Mouse (Mus musculus) naive thymus-derived CD4-positive, alpha-beta T cell, adult 2 months (primary cell): ENCODE results near the gene Srp9.

ENCODE experiments used
- DNase-seq: peaks from one replicate; pipeline ENCODE4 v3.0.0-alpha.2; 2011; ENCODE audit warnings: low read depth

The Srp9 gene

DNA sequence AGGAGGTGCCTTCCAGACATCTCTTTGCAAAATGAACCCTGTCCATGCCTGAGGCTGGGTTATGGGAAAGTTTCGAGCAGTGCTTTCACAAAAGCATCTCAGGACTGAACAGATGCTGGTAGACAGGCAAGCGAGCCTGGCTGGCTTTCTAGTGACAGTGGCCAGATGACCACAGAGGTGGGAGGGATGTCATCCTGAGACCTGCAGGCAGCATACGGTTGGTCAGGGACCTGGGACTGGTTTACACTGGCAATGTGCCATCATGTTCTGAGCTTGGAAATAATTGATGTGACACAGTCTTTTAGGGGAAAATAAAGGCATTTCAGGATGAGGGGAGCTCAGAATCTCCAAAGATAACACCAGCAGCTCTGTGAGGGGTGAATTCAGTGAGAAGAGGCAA lies 19.5 kb upstream of the Srp9 start:
- DNase-seq: no peak

DNA sequence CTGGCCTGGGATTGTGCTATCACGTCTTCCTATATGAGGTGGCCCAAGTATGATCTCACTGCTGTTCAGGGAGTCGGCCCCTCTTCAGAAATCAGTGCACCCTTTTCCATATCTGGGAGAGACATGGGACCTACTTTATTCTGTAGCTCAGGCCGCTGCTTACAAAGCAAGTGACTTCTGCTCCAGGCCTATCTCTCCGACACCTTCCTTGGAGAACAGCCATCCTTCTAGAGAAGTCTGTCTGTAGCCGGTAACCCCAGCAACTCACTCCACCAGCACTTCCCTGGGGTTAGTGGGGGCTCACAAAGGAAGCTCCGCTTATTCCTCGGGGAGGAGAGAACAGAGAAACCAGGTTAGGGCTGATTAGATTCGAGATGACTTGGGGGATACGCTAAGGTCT lies 17.3 kb upstream of the Srp9 start:
- DNase-seq: no peak

DNA sequence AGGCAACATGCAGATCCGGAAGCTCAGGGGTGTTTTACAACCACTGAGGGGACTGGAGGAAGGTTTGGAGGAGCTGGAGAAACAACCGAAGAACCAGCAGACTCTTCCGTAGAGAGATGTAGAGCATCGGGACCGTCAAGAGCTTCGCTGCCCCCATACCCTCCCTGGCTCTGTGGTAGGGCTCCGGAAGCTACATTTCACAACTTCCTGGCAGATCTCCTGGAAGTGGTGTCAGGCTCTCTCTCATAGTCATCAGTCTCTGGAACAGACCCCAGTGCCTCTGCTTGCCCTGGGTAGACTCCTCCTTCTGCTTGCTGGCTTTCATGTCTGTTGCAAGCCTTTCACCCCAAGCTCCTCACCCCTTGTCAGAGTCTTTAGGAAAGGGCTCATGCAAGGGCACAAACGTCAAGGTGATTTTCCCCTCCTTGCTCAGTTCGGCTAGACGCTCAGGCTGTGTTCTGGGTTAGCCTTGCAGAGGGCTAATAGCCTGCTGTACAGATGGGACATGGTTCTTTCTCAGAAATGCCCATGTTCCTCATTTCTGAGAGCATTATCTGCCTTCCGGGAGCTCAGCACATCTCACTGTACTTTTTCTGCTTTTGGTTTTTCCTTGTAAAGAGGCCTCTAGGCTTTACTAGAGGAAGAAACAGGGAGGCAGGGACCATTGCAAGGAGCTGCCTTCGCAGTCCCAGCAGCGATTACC lies 16.0 kb upstream of the Srp9 start:
- peak; percentile 29 for DNase-seq

DNA sequence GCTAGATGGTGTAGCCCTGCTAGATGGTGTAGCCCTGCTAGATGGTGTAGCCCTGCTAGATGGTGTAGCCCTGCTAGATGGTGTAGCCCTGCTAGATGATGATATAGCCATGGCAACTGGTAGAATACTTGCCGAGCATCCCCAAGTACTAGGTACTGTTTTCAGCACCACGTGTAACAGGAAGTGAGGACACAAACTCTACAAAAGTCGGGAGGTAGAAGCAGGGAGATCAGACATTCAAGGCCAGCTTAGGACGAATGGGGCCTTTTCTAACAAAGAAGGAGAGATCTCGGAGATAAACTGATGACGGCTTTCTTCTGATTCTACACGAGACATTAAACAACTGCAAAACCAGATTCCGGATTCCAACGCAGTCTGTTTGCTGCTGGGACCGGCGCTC lies 14.4 kb upstream of the Srp9 start:
- no peak for DNase-seq

DNA sequence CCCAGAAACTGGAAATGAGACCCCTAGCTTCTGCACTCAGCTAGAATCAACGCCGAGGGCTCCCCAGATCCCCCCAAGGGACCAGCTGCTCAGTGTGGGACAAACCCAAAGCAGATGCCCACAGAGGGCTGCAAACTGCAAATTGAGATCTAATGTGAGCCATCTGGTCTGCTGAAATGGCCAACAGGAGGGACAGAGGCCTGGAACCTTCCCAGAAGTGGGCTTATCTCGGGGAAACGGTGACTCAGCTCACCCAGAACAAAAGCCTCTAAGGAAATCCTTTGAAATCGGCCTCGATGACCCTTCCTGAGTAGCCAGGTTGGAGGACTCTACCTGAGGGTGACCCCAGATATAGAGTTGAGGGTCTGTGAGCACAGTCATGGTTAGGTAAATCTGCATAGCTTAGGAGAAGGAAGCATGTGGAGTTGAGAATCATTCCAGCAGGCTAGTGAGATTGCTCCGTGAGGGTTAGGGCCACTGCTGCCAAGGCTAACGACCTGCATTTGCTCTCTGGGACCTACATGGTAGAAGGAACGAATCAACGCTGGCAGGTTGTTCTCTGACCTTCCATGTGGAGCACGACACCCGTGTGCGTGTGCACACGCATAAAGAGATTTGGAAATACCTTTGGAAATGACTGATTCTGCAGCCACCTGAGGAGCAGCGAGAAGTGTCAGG lies 13.7 kb upstream of the Srp9 start:
- DNase-seq: no peak

DNA sequence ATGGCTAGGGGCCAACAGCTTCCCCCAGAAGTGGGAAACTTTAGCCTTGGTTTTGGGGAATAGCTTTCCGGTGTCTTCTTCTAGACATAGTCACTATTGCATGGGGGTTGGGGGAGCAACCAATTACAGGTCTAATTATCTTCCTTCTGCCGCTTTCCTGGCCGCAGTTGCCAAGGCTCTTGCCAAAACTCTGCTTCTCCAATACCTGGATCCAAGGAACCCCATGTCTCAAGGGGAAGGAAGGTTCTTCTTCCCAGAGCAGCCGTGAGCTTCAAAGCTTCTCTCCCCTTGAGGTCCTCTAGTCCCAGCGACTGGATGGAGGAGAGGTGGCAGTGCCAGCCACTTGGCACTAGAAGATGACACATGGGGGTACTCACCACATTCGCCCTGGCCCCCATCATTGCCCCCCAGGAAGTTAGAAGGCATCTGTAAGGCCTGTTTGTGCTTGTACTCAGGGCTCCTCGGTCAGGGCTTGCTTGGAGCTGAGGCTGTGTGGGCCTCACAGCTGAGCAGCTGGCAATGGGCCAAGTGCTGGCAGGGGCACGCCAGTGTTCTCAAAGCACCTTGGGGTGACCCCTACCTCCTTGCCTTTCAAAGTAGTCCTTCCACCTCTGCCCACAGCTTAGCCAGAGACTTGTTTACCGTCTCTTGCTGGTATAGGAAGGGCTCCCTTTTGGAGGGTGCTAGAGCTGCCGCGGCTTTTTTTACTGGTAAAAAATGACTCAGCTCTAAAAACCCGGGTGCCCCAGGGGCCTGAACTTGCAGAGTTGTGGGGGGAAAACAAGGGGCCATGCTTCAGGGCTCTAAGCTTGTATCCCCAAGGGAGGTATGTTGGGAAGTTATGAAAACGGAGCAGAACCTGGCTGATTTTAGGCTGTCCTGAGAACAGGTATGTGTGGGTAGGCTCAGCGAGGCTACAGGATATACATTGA lies 12.9 kb upstream of the Srp9 start:
- no peak for DNase-seq

DNA sequence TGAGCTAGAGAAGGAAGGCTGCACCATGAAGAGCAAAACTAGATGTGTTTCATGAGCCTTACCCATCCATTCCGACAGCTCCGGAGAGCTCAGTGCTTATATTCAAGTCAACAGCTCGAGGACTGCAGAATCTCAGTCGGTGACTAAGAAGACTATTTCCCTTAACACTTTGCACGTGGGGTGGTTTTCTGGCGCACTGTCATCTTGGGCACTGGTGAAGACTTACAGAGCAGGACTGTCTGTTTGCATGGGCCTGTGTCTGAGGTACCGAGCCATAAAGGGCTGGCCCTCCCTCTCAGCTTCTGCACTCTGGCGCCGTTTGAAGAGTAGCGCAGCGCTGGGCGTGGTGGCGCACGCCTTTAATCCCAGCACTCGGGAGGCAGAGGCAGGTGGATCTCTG lies 12.2 kb upstream of the Srp9 start:
- no peak for DNase-seq

DNA sequence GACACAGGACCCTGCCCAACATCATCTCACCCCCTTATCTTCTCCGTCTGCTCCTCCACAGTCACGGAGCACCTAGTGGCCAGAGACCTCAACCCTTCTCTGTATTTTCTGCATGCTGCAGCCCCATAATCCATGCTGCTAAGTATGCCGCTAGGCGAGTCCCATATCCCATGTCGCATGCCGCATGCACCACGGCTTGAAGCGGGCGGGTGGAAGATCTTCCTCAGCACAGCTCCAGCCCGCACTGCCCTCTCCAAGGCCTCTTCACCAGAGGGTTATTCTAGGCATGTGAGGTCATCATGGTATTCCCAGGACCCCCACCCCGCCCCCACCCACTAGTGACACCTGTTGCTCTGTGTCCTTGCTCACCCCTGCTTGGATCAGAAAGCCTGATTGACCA lies 11.4 kb upstream of the Srp9 start:
- no peak for DNase-seq

DNA sequence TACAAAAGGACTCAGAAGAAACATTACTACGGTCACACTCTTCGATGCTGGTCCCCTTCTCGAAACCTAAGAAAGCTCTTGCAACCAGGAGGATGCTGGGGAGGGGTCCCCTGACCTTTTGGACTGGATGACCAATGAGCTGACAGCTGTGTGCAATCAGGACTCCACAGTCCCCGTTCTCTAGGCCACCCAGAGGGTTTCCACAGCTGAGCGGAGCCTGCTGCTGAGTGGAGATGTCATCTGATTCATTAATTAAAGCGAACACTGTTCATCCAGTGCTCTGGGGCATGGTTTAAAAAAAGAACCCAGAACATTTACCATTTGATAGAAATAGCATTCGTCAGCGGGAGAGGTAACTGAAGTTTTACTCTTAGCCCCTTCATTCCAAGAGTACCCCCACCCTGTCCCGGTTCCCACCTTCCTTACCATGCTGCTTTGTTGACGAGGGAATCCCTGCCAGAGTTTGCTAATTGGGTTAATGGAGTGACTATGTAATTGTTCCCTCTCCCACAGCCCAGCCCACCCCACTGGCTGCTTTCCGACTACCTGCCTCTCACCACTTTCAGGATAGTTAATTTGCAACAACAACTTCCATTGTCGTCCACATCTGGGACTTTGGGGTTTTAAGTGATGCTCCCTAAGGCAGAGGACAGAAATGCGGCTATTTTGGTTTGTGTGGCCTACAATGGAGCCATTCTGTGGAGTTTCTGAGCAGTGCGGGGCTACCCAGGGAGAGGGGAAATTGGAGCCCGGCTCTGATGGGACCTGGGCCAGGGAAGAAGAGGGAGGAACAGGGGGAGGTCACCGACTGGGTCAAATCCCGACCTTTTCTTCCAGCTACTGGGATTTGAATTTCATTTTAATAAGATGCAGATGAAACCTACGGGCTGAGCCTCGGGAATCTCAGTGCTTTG lies 10.7 kb upstream of the Srp9 start:
- DNase-seq: no peak

DNA sequence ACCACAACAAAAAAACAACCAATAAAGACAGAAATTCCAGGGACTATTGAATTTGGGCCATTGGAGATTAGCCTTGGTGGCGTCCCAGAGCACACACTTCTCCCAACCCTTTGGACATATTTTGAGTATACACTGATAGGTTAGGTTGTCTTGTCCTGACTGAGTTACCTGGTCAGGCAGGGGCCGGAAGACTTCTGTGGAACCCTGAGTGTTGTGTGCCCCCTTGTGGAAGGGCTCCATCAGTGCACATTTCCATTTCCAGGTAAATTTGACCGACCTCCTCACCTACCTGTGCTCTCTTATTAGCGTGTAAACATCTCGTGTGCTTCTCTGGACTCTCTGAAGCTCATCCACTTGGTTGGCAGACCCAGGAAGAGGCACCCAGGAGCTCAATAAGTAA lies 9.3 kb upstream of the Srp9 start:
- DNase-seq: peak; percentile 69

DNA sequence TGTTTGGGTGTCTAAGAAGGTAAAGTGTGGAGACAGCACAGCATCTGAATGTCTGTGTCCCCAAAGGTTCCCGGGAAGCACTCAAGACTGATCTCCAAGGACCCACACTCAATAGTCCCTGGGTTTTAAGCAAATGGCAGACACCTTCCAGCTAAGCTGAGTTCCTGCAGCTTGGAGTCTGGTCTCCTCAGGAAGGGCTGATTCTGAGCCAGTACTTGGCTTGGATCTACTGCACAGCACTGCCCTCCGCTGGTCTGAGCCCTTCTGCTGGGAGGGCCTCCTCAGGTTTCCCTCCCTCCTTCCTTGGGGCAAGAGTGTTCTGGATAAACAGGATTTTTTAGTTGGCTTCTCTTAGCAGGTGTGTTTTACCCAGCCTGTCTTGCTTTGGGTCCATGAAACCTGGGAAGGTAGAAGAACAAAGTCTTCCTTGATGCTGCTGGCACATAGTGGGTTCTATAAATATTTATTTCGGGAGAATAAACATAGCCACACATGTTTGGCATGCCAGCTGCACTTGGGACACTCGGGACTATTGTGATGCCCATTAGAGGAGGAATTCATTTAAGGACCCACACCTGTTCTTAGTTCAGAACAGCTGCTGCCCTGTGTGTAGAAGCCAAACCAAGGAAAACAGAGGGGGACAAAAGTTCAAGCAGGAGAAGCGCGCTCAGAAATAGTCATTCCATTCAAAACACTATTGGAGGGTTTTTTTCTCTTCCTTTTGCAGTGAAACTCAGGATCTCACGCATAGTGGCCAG lies 8.7 kb upstream of the Srp9 start:
- no peak for DNase-seq

DNA sequence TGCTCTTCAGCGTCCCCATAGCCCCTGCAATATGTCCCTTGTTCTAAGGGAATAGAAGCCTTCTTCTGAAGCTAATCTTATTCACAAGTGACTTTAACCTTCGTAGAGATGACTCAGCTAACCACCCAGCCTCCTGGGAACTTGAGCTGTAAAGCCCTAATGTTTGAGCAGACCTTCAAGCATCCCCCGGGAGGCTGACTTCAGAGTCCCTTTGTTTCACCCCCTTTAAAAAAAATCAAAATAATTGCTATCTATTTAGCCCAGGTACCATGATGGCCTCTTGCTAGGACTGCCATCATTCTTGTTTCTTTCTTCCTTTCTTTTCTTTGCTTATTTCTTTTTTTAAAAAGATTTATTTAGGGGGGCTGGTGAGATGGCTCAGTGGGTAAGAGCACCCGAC lies 2.1 kb upstream of the Srp9 start:
- DNase-seq: no peak

DNA sequence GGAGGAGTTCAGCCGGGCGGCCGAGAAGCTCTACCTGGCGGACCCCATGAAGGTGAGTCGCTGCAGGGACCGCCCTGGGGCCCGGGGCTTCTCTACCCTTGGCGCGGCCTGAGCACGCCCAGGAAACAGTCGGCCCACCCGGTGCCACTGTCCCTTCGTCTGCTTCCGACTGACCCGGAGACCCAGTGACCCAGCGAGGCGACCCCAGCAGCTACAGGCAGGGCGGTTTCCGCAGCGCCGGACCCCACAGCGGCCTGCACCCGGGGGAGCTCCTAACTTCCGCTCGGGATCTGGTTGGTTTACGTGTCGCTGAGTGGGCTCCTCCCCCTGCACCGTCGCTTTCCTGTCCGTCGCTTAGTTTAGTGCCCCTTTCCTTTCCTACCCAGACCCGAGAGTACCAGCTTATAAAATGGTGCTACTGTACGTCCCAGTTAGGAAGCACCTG lies 409 bp downstream of the Srp9 start:
- DNase-seq: peak; percentile 88

DNA sequence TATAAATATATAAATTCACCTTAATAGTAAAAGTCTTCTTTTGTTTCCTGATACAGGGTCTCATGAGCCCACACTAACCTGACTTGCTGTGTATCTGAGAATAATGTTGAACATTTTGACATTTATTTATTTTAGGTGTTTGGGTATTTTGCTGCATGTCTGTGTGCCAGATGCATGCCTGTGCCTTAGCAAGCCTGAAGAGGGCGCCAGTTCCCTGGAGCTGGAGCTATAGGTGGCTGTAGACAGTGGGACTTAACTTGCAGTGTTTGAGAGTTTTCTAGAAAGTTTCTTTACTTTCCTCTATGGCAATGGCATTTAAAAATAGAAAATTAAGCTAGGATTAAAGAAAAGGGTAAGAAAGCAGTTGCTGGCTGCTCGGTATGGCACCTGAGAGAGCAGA lies 6.3 kb downstream of the Srp9 start:
- peak; percentile 67 for DNase-seq

DNA sequence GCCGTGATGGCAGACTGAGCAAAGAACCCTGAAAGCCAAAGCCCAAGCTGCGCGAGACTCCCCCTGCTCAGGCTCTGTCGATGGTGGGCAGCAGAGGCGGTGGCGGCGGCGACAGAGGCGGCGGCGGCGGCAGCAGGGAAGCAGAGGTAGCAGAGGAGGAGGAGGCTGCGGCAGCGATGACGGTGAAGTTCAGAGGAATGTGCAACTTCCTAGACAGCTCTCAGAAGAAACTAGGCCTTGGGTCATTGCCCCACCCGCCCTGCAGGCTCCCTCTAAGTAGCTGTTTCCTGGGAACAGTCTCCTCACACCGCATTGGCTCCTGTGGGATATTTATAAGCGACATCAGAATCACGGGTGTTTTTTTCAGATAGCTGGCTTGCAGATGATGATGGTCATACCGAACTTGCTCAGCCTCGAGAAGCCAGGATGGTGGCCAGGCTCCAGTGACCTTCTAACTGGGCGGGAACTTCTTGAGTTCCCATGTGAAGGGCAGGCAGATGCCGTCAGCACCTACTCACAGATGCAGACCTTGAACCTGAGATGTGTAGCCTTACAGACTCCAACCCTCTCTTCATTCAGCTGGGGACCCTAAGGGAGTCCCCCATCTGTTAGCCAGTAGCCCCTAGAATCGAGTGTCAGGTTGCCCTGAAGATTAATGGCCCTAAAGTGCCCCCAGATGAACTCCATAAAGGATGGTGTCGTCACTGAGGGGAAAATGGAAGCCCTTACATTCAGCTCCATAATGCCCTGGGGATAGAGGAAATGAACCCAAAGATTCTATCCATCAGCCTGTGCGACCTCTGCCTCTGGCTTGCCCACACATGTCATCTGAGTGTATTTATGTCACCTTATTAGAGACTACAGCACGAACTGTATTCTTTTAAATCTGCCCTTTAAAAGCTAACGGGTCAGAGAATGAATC lies 12.9 kb downstream of the Srp9 start:
- DNase-seq: no peak

DNA sequence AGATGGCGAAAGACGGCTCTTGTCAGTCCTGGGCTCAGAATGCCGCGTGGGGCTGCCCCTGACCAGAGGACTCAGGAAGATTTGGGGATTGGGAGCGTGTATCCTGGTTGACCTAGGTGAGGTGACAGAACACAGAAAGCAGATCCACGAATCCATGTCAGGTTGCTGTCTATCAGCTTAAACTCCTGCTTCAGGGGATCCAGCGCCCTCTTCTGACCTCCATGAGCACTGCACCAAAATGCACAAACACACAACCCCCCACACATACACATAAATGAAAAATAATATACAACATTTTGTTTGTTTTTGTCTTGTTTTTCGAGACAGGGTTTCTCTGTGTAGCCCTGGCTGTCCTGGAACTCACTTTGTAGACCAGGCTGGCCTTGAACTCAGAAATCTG lies 13.6 kb downstream of the Srp9 start:
- no peak for DNase-seq

DNA sequence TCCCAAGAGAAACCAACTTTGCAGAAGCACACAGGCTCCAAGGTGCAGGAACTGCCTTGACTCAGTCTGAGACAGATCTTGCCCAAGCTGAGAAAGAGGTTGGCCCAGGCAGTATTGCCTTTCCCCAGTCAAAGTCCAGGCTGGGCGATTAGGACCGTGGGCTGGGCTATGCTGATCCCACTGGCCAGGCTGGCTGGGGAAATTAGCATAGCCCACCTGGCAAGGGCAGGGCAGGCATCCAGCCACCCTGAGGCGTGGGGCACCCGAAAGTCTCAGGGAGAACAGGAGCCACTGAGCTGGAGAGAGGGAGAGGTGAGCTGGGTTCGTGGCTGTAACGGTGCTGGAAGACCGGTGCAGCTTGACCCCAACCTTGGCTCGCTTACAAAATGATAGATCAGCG lies 15.4 kb downstream of the Srp9 start:
- no peak for DNase-seq

DNA sequence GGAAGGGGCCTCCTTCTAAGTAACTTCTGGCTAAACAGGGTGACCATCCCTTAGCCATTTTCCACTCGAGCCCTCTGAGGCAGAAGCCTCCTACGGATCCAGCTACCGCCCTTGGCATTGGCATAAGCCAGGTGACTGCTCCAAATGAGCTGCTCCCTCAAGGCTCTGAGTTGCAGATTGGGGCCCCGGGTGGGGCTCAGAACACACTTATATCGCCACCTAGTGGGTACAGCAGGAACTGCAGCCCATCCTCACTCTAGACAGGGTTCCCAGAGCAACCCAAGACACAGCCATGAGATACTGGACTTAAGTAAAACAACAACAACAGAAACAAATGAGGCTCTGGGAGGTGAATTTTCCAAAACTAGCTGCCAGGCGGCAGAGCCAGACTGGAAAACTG lies 15.8 kb downstream of the Srp9 start:
- peak; percentile 85 for DNase-seq

DNA sequence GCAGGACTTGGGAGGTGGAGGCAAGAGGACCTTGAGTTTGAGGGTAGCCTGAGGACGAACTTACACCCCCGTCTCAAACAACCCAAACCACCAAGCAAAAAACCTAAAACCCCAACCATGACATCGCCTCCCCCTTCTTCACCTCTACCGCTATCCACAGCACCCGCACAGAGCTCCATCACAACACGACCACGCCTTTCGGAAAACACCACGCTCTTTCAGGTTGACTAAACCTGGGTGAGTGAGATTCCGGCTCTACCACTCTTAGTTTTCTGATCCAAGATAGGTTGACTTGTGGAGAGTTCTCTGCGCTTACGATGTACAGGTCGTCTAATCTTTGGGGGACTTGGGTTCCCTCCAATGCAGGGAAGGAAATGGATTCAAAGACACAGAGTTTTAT lies 18.2 kb downstream of the Srp9 start:
- no peak for DNase-seq

DNA sequence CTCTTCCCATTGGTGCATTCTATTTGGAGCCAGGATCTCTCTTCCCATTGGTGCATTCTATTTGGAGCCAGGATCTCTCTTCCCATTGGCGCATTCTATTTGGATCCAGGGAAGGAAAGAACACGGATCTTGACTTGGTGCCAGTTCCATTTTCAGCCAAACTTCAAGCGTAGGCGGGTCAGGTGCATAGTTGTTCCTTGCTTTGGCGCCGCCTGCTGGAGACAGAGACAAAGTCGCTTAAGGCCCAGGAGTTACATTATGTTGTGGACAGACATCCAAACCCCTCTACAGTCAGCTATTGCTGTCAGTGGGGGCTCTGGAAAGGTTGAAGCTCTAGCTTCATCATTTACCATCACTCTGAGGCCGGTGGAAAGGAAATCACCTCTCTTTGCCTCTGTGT lies 18.8 kb downstream of the Srp9 start:
- DNase-seq: peak; percentile 56
